Mouse (Mus musculus) liver, embryonic 14.5 days (tissue): ENCODE measurements at regions not wholly inside any gene's neighbourhood (a gene's known extent, or its start where the extent isn't known, plus 50 kb on each side); places are given as distances from the start of the nearest gene placed in this dataset.

Experiments used
- CTCF ChIP-seq: IDR thresholded peaks from 2 replicates; pipeline ENCODE4 v1.5.1; 2016; ENCODE audit warnings: antibody characterized with exemption, low read depth, control low read depth
- EP300 ChIP-seq: IDR thresholded peaks from 2 replicates; pipeline ENCODE4 v1.6.1; 2016; ENCODE audit warnings: antibody characterized with exemption, low read depth

GRCm38 (mm10) chr9:32019786-32020185 lies 96.2 kb upstream of the Arhgap32 start:
- TF ChIP-seq CTCF: no peak
- TF ChIP-seq EP300: no peak
